In the genomic region with DNA sequence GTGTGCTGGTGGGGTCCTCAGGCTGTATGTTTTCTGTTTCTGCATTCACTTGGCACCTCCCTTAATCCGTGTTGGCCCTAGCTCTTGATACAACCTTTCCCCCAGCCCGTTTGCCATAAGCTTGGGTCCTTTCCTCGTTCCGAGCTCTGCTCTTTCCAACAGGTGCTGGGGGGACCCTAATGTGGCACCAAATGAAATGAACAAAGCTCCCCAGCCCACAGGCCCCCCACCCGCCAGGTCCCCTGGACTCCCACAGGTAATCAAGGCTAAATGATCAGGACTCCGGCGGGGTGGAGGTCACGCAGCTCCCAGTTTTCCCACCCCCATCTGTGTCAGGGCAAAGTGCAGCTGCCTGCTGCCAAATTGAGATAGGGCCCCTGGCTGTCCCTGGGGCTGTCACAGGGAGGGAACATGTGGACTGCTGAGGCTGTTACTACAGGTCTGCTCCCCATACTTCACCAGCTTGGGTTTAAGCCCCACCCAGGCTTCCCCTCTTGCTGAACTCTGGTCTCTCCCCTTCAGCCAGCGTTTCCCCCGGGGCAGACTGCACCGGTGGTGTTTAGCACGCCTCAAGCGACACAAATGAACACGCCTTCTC, we compare ENCODE assay signal across 8 mouse cellular contexts. TPM values are rescaled to one million over a fixed set of nuclear protein-coding genes. Genes with fewer than 3 reads are reported as not detected.
DNase-seq lines count a peak whose midpoint lies in the region; ATAC-seq and TF ChIP-seq lines count a peak whose summit lies in the region.

No protein-coding gene starts in this region.

- H3K9ac ChIP-seq in embryonic facial prominence, embryonic 15.5 days = peak overlapping the region; percentile 75
- peak overlapping the region; percentile 95 for H3K9ac ChIP-seq in hindbrain, embryonic 14.5 days
- peak overlapping the region; percentile 99 for H3K9ac ChIP-seq in liver, embryonic 11.5 days (ENCODE audit: low read depth, low read length)

- ATAC-seq in embryonic facial prominence, embryonic 15.5 days (ENCODE audit: insufficient number of reproducible peaks, low FRiP score, low TSS enrichment, low read depth) = no peak
- ATAC-seq in hindbrain, embryonic 14.5 days (ENCODE audit: low FRiP score) = no peak
- peak; percentile 79 for ATAC-seq in liver, embryonic 11.5 days (replicated peaks; ENCODE audit: low FRiP score)

- no peak for TF ChIP-seq POLR2A in small intestine, adult 2 months (IDR thresholded peaks at IDR 0.05; ENCODE audit: low read depth, low read length)

- TF ChIP-seq CTCF in C2C12 (IDR thresholded peaks at IDR 0.05; ENCODE audit: control insufficient read depth, insufficient read depth, insufficient read length) = no peak
- no peak for TF ChIP-seq CTCF in small intestine, adult 2 months (IDR thresholded peaks at IDR 0.05; ENCODE audit: extremely low read depth, insufficient read length, insufficient replicate concordance, low read depth, low read length)

- H3K4me3 ChIP-seq in C2C12 (ENCODE audit: insufficient read depth, poor library complexity, severe bottlenecking) = peak overlapping the region; percentile 93
- peak overlapping the region; percentile 69 for H3K4me3 ChIP-seq in embryonic facial prominence, embryonic 15.5 days (replicated peaks)
- H3K4me3 ChIP-seq in hindbrain, embryonic 14.5 days (replicated peaks; ENCODE audit: low read length) = peak overlapping the region; percentile 98
- H3K4me3 ChIP-seq in liver, embryonic 11.5 days (ENCODE audit: low read depth, low read length) = peak overlapping the region; percentile 100
- peak overlapping the region; percentile 98 for H3K4me3 ChIP-seq in small intestine, adult 2 months (ENCODE audit: low read depth, low read length)

- H3K79me3 ChIP-seq in C2C12 (ENCODE audit: low read depth) = peaks cover 48% of the 10 kb centered on the region

- peaks cover 45% of the 10 kb centered on the region for H3K36me3 ChIP-seq in C2C12 (ENCODE audit: control insufficient read depth, insufficient read depth)
- peaks cover 39% of the 10 kb centered on the region for H3K36me3 ChIP-seq in embryonic facial prominence, embryonic 15.5 days
- H3K36me3 ChIP-seq in hindbrain, embryonic 14.5 days (replicated peaks; ENCODE audit: control insufficient read depth, insufficient read depth) = peaks cover 42% of the 10 kb centered on the region
- H3K36me3 ChIP-seq in liver, embryonic 11.5 days (ENCODE audit: control insufficient read depth, insufficient read depth, low read length) = peaks cover 36% of the 10 kb centered on the region
- H3K36me3 ChIP-seq in small intestine, adult 2 months (ENCODE audit: control insufficient read depth, insufficient read depth, low read length) = peaks cover 27% of the 10 kb centered on the region

- peak overlapping the region; percentile 95 for H3K4me2 ChIP-seq in embryonic facial prominence, embryonic 15.5 days (replicated peaks)
- peak overlapping the region; percentile 97 for H3K4me2 ChIP-seq in hindbrain, embryonic 14.5 days (replicated peaks)
- peak overlapping the region; percentile 96 for H3K4me2 ChIP-seq in liver, embryonic 11.5 days

- peak; percentile 36 for DNase-seq in T-cell, adult 2 months (ENCODE audit: low spot score)
- no peak for DNase-seq in hindbrain, embryonic 14.5 days (ENCODE audit: low spot score)
- peak; percentile 68 for DNase-seq in liver, embryonic 11.5 days (ENCODE audit: low spot score)
- no peak for DNase-seq in right cerebral cortex, postnatal 14 days
- no peak for DNase-seq in right cerebral cortex, postnatal 36 days (ENCODE audit: low spot score in 2 of 2)

- no peaks in the 10 kb centered on the region for H3K9me3 ChIP-seq in embryonic facial prominence, embryonic 15.5 days (replicated peaks)
- H3K9me3 ChIP-seq in hindbrain, embryonic 14.5 days (ENCODE audit: control insufficient read depth, low read length) = no peaks in the 10 kb centered on the region
- no peaks in the 10 kb centered on the region for H3K9me3 ChIP-seq in liver, embryonic 11.5 days (ENCODE audit: control insufficient read depth, low read length)

- peak overlapping the region; percentile 94 for H3ac ChIP-seq in C2C12 (ENCODE audit: control insufficient read depth, insufficient read length, low read depth)

- peaks cover 60% of the 10 kb centered on the region for H3K79me2 ChIP-seq in C2C12 (ENCODE audit: control insufficient read depth, insufficient read depth)

- 4% methylated on average over 14 of the region's 14 CpGs for WGBS in embryonic facial prominence, embryonic 15.5 days
- 11% methylated on average over 14 of the region's 14 CpGs for WGBS in hindbrain, embryonic 14.5 days
- 3% methylated on average over 14 of the region's 14 CpGs for WGBS in liver, embryonic 11.5 days
- 3% methylated on average over 14 of the region's 14 CpGs for WGBS in small intestine, adult 2 months

- peak overlapping the region; percentile 91 for H3K27ac ChIP-seq in embryonic facial prominence, embryonic 15.5 days (replicated peaks)
- peak overlapping the region; percentile 86; the same call in 1 of the 2 replicates for H3K27ac ChIP-seq in hindbrain, embryonic 14.5 days
- H3K27ac ChIP-seq in liver, embryonic 11.5 days (ENCODE audit: low read depth, low read length) = peak overlapping the region; percentile 96
- H3K27ac ChIP-seq in small intestine, adult 2 months (ENCODE audit: insufficient read depth, low read depth, low read length) = peak overlapping the region; percentile 82

- H3K27me3 ChIP-seq in C2C12 (ENCODE audit: control insufficient read depth, insufficient read depth, insufficient read length) = no peaks in the 10 kb centered on the region
- H3K27me3 ChIP-seq in embryonic facial prominence, embryonic 15.5 days = no peaks in the 10 kb centered on the region
- H3K27me3 ChIP-seq in hindbrain, embryonic 14.5 days (ENCODE audit: control insufficient read depth, insufficient read depth, low read length) = no peaks in the 10 kb centered on the region
- no peaks in the 10 kb centered on the region for H3K27me3 ChIP-seq in liver, embryonic 11.5 days (replicated peaks; ENCODE audit: control insufficient read depth, insufficient read depth, low read length)
- H3K27me3 ChIP-seq in small intestine, adult 2 months (ENCODE audit: control insufficient read depth, insufficient read depth, low read length) = no peaks in the 10 kb centered on the region

- peaks cover 29% of the 10 kb centered on the region for H3K4me1 ChIP-seq in embryonic facial prominence, embryonic 15.5 days
- peaks cover 18% of the 10 kb centered on the region for H3K4me1 ChIP-seq in hindbrain, embryonic 14.5 days (replicated peaks; ENCODE audit: control insufficient read depth, insufficient read depth, low read length)
- H3K4me1 ChIP-seq in liver, embryonic 11.5 days (replicated peaks; ENCODE audit: control insufficient read depth, insufficient read depth, low read length) = peaks cover 21% of the 10 kb centered on the region
- H3K4me1 ChIP-seq in small intestine, adult 2 months (ENCODE audit: control insufficient read depth, insufficient read depth, insufficient read length, low read length) = peaks cover 13% of the 10 kb centered on the region

TF ChIP-seq in C2C12, 6 proteins besides CTCF, POLR2A, EP300 and RAD21:
- no peak for TF ChIP-seq MAX (IDR thresholded peaks at IDR 0.05)
- no peak for TF ChIP-seq MYOG (IDR thresholded peaks at IDR 0.05; ENCODE audit: control insufficient read depth, extremely low read depth, insufficient read length)
- no peak for TF ChIP-seq CEBPB (IDR thresholded peaks at IDR 0.05; ENCODE audit: low read depth)
- TF ChIP-seq FOSL1 (IDR thresholded peaks at IDR 0.05; ENCODE audit: insufficient read depth, low read length, poor library complexity, severe bottlenecking) = no peak

RNA-seq across cellular contexts. Expression of a gene that starts 5.7 kb away (rescaled TPM):
- polyA plus RNA-seq in C2C12 (2012; fragmentation: generic; extraction: Trizol) = 342 TPM
- 177 and 188 TPM in 2 replicates for polyA plus RNA-seq in embryonic facial prominence, embryonic 15.5 days (2015; fragmentation: Nextera tagmentation; extraction: Ambion mirVana)
- 124 and 130 TPM in 2 replicates for polyA plus RNA-seq in hindbrain, embryonic 14.5 days (2014; fragmentation: Nextera tagmentation; extraction: Ambion mirVana)
- polyA plus RNA-seq in liver, embryonic 11.5 days (2014; fragmentation: Nextera tagmentation; extraction: Ambion mirVana) = 185 and 196 TPM in 2 replicates
- polyA plus RNA-seq in small intestine, adult 2 months (2012; rRNA removed) = 213 and 340 TPM in 2 replicates

RNA-seq across cellular contexts. Expression of a gene that starts 19.2 kb away (rescaled TPM):
- polyA plus RNA-seq in C2C12 (2012; fragmentation: generic; extraction: Trizol) = 0.05 TPM
- polyA plus RNA-seq in embryonic facial prominence, embryonic 15.5 days (2015; fragmentation: Nextera tagmentation; extraction: Ambion mirVana) = 14.0 and 15.3 TPM in 2 replicates
- 41.8 and 44.2 TPM in 2 replicates for polyA plus RNA-seq in hindbrain, embryonic 14.5 days (2014; fragmentation: Nextera tagmentation; extraction: Ambion mirVana)
- polyA plus RNA-seq in liver, embryonic 11.5 days (2014; fragmentation: Nextera tagmentation; extraction: Ambion mirVana) = 2.1 TPM in 2 replicates
- polyA plus RNA-seq in small intestine, adult 2 months (2012; rRNA removed) = 2.5 and 3.9 TPM in 2 replicates

RNA-seq across cellular contexts. Expression of a gene that starts 22.4 kb away (rescaled TPM):
- 297 TPM for polyA plus RNA-seq in C2C12 (2012; fragmentation: generic; extraction: Trizol)
- polyA plus RNA-seq in embryonic facial prominence, embryonic 15.5 days (2015; fragmentation: Nextera tagmentation; extraction: Ambion mirVana) = 293 and 297 TPM in 2 replicates
- 329 and 358 TPM in 2 replicates for polyA plus RNA-seq in hindbrain, embryonic 14.5 days (2014; fragmentation: Nextera tagmentation; extraction: Ambion mirVana)
- 354 and 386 TPM in 2 replicates for polyA plus RNA-seq in liver, embryonic 11.5 days (2014; fragmentation: Nextera tagmentation; extraction: Ambion mirVana)
- polyA plus RNA-seq in small intestine, adult 2 months (2012; rRNA removed) = 24.5 and 45.0 TPM in 2 replicates

RNA-seq across cellular contexts. Expression of a gene that starts 43.7 kb away (rescaled TPM):
- 104 TPM for polyA plus RNA-seq in C2C12 (2012; fragmentation: generic; extraction: Trizol)
- polyA plus RNA-seq in embryonic facial prominence, embryonic 15.5 days (2015; fragmentation: Nextera tagmentation; extraction: Ambion mirVana) = 90.0 and 100 TPM in 2 replicates
- polyA plus RNA-seq in hindbrain, embryonic 14.5 days (2014; fragmentation: Nextera tagmentation; extraction: Ambion mirVana) = 93.2 and 95.9 TPM in 2 replicates
- polyA plus RNA-seq in liver, embryonic 11.5 days (2014; fragmentation: Nextera tagmentation; extraction: Ambion mirVana) = 124 and 127 TPM in 2 replicates
- polyA plus RNA-seq in small intestine, adult 2 months (2012; rRNA removed) = 4.3 and 10.6 TPM in 2 replicates

RNA-seq across cellular contexts. Expression of a gene that starts 43.7 kb away (rescaled TPM):
- 5.8 TPM for polyA plus RNA-seq in C2C12 (2012; fragmentation: generic; extraction: Trizol)
- polyA plus RNA-seq in embryonic facial prominence, embryonic 15.5 days (2015; fragmentation: Nextera tagmentation; extraction: Ambion mirVana) = 15.6 and 16.0 TPM in 2 replicates
- 28.7 and 32.1 TPM in 2 replicates for polyA plus RNA-seq in hindbrain, embryonic 14.5 days (2014; fragmentation: Nextera tagmentation; extraction: Ambion mirVana)
- polyA plus RNA-seq in liver, embryonic 11.5 days (2014; fragmentation: Nextera tagmentation; extraction: Ambion mirVana) = 14.4 and 15.3 TPM in 2 replicates
- polyA plus RNA-seq in small intestine, adult 2 months (2012; rRNA removed) = 102 and 218 TPM in 2 replicates

Comparison
In these comparisons a context has a peak if more than half of its experiments do, and no peak if none do; other contexts are left out.
1. DNase-seq: peak in T-cell, adult 2 months (single experiment) and liver, embryonic 11.5 days (single experiment); none in hindbrain, embryonic 14.5 days (single experiment), right cerebral cortex, postnatal 14 days (single experiment) and right cerebral cortex, postnatal 36 days (0 of 2).
2. Peak in every context shown above with its lines, with median percentiles within 50 percentile points of each other: H3K4me3 ChIP-seq, H3K27ac ChIP-seq, H3K4me2 ChIP-seq and H3K9ac ChIP-seq.